Mouse (Mus musculus): ENCODE data around the gene Adrm1. TPM values are rescaled to one million over a fixed set of nuclear protein-coding genes. Genes with fewer than 3 reads are reported as not detected.

Gene Adrm1
- polyA plus RNA-seq, 1 experiment from 2014 or later, result 150 TPM

DNA sequence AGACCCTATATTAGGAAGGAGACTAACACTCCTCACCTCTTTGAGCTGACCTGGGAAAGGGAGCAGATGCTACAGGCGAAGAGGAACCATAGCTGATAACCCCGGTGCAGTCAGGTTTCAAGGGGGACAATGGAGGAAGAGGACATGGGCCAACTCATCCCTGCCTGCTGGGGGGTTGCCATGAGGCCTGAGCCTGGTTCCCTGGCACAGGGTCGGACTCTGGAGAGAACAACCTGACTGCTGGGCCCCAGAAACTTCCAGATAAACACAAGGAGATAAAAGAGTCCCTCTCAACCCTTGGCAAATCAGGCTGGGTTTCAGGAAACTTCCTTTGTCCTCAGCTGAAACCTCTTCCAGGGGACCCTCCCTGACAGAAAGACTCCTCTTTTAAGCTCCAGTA is 47.0 kb downstream of the Adrm1 start:
- ATAC-seq (ENCODE audit: insufficient number of reproducible peaks, low FRiP score), result no peak
- Histone ChIP-seq H3K27me3 (replicated peaks) (no peaks in the 10 kb centered on the region), H3K27ac (ENCODE audit: poor library complexity, severe bottlenecking) (peak overlapping the region; percentile 17; the same call in 1 of the 2 replicates), H3K4me2 (no peak overlapping the region), H3K4me3 (no peak overlapping the region), H3K9ac (peak overlapping the region; percentile 41; the same call in 1 of the 2 replicates), H3K9me3 (replicated peaks) (no peaks in the 10 kb centered on the region), H3K4me1 (replicated peaks) (peaks cover 79% of the 10 kb centered on the region), H3K36me3 (peaks cover 2% of the 10 kb centered on the region; the same call in 1 of the 2 replicates)
- 58% methylated on average over 3 of the region's 3 CpGs for WGBS

- Histone ChIP-seq H3K4me1 (replicated peaks) (peaks cover 79% of the 10 kb centered on the region), H3K4me3 (no peak overlapping the region), H3K27me3 (replicated peaks) (no peaks in the 10 kb centered on the region), H3K9ac (peak overlapping the region; percentile 41; the same call in 1 of the 2 replicates), H3K4me2 (no peak overlapping the region), H3K27ac (ENCODE audit: poor library complexity, severe bottlenecking) (peak overlapping the region; percentile 37), H3K36me3 (peaks cover 2% of the 10 kb centered on the region; the same call in 1 of the 2 replicates), H3K9me3 (replicated peaks) (no peaks in the 10 kb centered on the region)
- ATAC-seq (ENCODE audit: insufficient number of reproducible peaks, low FRiP score), result peak; percentile 38; the same call in 1 of the 2 replicates
- WGBS, result 30% methylated on average over 5 of the region's 5 CpGs
Observed at GRCm38 (mm10) chr2:180218677-180219076, 47.4 kb downstream of the Adrm1 start.

DNA sequence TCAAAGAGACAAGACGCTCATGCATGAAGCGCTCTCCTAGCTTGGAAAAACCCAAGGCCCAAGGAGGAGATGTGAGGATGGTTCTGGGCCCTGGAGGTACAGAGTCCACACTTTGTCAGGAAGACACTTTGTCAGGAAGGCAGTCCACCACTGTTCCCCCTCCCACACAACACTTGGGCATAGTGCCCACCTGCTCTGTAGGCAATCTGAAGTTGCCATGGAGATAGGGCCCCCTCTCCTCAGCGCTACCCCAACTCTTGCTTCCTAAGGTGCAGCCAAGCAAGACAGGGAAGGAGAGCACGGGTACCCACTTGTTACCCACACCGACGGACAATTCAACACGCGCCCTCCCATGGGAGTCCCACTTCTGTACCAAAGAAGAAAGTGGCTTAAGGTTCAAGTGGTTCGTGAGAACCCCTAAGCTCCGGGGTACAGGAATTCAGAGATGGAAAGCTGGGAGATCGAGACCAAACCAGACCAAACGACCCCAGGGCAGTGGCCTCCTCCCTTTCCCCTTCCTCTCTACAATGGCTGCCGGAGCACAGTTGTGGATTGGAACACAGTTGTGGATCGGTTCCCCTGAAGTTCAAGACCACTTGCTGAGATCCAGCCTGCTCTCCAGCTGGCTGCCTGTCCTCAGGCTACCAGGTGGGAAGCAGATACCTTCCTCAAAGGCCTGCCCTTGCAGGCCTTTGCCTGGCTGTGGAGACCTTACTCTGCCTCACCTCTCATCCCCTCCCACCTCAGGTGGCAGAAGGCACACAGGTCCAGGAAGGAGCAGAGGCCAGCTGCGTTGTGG is 48.1 kb downstream of the Adrm1 start:
- peak overlapping the region; percentile 41; the same call in 1 of the 2 replicates for H3K9ac ChIP-seq

DNA sequence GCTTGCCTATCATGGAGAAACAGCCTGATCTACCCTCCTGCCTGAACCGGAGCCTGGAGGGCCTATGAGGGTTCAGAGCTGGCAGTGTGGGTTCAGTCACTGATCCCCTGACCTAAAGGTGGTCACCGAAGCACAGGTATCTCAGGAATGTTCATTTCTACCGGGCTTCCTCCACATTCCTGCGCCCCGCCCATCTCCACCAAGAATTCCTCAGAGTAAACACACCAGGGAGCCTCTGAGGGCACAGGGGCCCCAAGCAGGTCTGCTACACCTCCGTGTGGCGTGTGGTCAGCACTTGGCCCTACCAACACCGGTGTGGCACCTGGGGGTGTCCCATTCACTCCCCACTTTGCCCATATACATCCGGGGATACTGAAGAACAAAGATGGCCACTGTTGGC is 48.9 kb downstream of the Adrm1 start:
- Histone ChIP-seq H3K4me3 (no peak overlapping the region), H3K9ac (no peak overlapping the region), H3K36me3 (peaks cover 2% of the 10 kb centered on the region; the same call in 1 of the 2 replicates), H3K4me1 (replicated peaks) (peaks cover 77% of the 10 kb centered on the region), H3K27ac (ENCODE audit: poor library complexity, severe bottlenecking) (no peak overlapping the region), H3K27me3 (replicated peaks) (no peaks in the 10 kb centered on the region), H3K4me2 (no peak overlapping the region), H3K9me3 (replicated peaks) (no peaks in the 10 kb centered on the region)
- no peak for ATAC-seq (ENCODE audit: insufficient number of reproducible peaks, low FRiP score)
- 64% methylated on average over 9 of the region's 9 CpGs for WGBS

More for the DNA sequence above, 48.1 kb downstream of the Adrm1 start:
- Histone ChIP-seq H3K9me3 (replicated peaks) (no peaks in the 10 kb centered on the region), H3K4me3 (no peak overlapping the region), H3K27ac (ENCODE audit: poor library complexity, severe bottlenecking) (peak overlapping the region; percentile 37), H3K27me3 (replicated peaks) (no peaks in the 10 kb centered on the region), H3K4me2 (no peak overlapping the region), H3K4me1 (replicated peaks) (peaks cover 77% of the 10 kb centered on the region), H3K36me3 (peaks cover 2% of the 10 kb centered on the region; the same call in 1 of the 2 replicates)
- ATAC-seq (ENCODE audit: insufficient number of reproducible peaks, low FRiP score), result no peak
- WGBS, result 80% methylated on average over 15 of the region's 15 CpGs

- WGBS, result 80% methylated on average over 9 of the region's 9 CpGs
- H3K27me3 ChIP-seq (replicated peaks), result 0 out of 2 replicates have a peak, but pooled peaks cover 2% of the 10 kb centered on the region
- H3K9ac ChIP-seq, result no peak overlapping the region
- ATAC-seq (ENCODE audit: insufficient number of reproducible peaks, low FRiP score), result no peak
- peaks cover 76% of the 10 kb centered on the region for H3K4me1 ChIP-seq (replicated peaks)
- H3K9me3 ChIP-seq (replicated peaks), result no peaks in the 10 kb centered on the region
- no peak overlapping the region for H3K4me2 ChIP-seq
- no peak overlapping the region for H3K27ac ChIP-seq (ENCODE audit: poor library complexity, severe bottlenecking)
- no peak overlapping the region for H3K4me3 ChIP-seq
- H3K36me3 ChIP-seq, result peaks cover 2% of the 10 kb centered on the region; the same call in 1 of the 2 replicates
Observed at GRCm38 (mm10) chr2:180221051-180221450, 49.8 kb downstream of the Adrm1 start.

- Histone ChIP-seq H3K27me3 (replicated peaks) (0 out of 2 replicates have a peak, but pooled peaks cover 5% of the 10 kb centered on the region), H3K9me3 (replicated peaks) (no peaks in the 10 kb centered on the region), H3K4me2 (peak overlapping the region; percentile 9), H3K36me3 (peaks cover 2% of the 10 kb centered on the region; the same call in 1 of the 2 replicates), H3K9ac (peak overlapping the region; percentile 3; the same call in 1 of the 2 replicates), H3K27ac (ENCODE audit: poor library complexity, severe bottlenecking) (no peak overlapping the region), H3K4me1 (replicated peaks) (peaks cover 77% of the 10 kb centered on the region), H3K4me3 (no peak overlapping the region)
- WGBS, result 14% methylated on average over 6 of the region's 6 CpGs
- ATAC-seq (ENCODE audit: insufficient number of reproducible peaks, low FRiP score), result 0 out of 2 replicates have a peak, but pooled peaks have one; percentile 8
Observed at GRCm38 (mm10) chr2:180222250-180222649, 51.0 kb downstream of the Adrm1 start.

GRCm38 (mm10) chr2:180224647-180225043 is 53.4 kb downstream of the Adrm1 start:
- peaks cover 72% of the 10 kb centered on the region for H3K4me1 ChIP-seq (replicated peaks)
- no peak for ATAC-seq (ENCODE audit: insufficient number of reproducible peaks, low FRiP score)
- peak overlapping the region; percentile 98 for H3K4me2 ChIP-seq
- peak overlapping the region; percentile 75 for H3K4me3 ChIP-seq
- WGBS, result 4% methylated on average over 13 of the region's 13 CpGs
- H3K27me3 ChIP-seq (replicated peaks), result 0 out of 2 replicates have a peak, but pooled peaks cover 5% of the 10 kb centered on the region
- no peaks in the 10 kb centered on the region for H3K9me3 ChIP-seq (replicated peaks)
- H3K36me3 ChIP-seq, result peaks cover 1% of the 10 kb centered on the region; the same call in 1 of the 2 replicates
- H3K9ac ChIP-seq, result peak overlapping the region; percentile 88
- H3K27ac ChIP-seq (ENCODE audit: poor library complexity, severe bottlenecking), result no peak overlapping the region

DNA sequence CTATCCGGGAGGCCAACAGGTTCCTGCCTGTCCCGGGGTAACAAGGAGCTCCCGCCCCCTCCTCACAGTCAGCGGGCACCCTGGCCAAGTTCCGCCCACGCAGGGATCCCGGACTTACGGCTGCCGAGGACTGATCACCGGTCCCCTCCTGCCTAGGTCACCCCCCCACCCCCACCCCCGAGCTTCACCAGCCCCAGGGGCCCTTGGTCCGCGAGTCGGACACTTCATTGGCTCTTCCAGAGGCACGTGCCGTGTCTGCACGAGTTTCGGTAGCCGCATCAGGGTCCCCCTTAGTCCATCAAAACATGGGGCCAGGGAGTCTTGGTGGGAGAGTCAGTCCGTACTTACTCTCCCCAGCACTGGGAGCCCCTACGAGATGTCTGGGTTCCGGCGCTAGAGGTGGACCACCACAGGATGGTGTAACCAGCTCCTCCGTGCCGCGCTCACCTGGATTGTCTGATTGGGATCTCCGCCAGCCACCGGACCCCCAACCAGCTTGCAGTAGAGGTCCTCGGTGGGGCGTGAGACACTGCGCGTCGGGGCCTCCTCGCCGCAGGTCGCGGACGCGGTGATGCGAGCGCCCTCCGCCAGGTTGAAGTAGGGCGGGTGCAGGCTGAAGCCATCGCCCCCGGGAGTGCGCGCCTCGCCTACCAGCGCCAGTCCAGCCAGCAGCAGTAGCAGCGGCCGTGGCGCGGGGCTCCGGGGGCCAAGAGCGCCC is 53.9 kb downstream of the Adrm1 start:
- Histone ChIP-seq H3K4me3 (peak overlapping the region; percentile 75), H3K36me3 (no peaks in the 10 kb centered on the region), H3K4me2 (peak overlapping the region; percentile 98), H3K4me1 (replicated peaks) (peaks cover 71% of the 10 kb centered on the region), H3K27ac (ENCODE audit: poor library complexity, severe bottlenecking) (0 out of 2 replicates have a peak overlapping the region, but pooled peaks have one; percentile 31), H3K9me3 (replicated peaks) (no peaks in the 10 kb centered on the region), H3K27me3 (replicated peaks) (0 out of 2 replicates have a peak, but pooled peaks cover 5% of the 10 kb centered on the region), H3K9ac (peak overlapping the region; percentile 88)
- ATAC-seq (ENCODE audit: insufficient number of reproducible peaks, low FRiP score), result no peak
- WGBS, result under 1% methylated on average over 55 of the region's 55 CpGs

Small RNA genes within 50 kb of the gene (microRNA-seq; reads per million reads assigned to microRNA genes)
- gene Mir7005, result not detected

Other genes starting within 250 kb of the Adrm1 start
- 2.4 and 2.7 TPM in 2 replicates for gene Taf4, start 194.8 kb upstream of the Adrm1 start, polyA plus RNA-seq (2016; fragmentation: Nextera tagmentation; extraction: Ambion mirVana)
- 4.8 and 6.9 TPM in 2 replicates for gene Lsm14b, start 146.5 kb upstream of the Adrm1 start, polyA plus RNA-seq (2016; fragmentation: Nextera tagmentation; extraction: Ambion mirVana)
- 444 and 452 TPM in 2 replicates for gene Psma7, start 129.1 kb upstream of the Adrm1 start, polyA plus RNA-seq (2016; fragmentation: Nextera tagmentation; extraction: Ambion mirVana)
- gene Ss18l1, start 129.0 kb upstream of the Adrm1 start, polyA plus RNA-seq (2016; fragmentation: Nextera tagmentation; extraction: Ambion mirVana), result 4.2 and 4.3 TPM in 2 replicates
- 23.7 and 24.4 TPM in 2 replicates for gene Mtg2, start 100.9 kb upstream of the Adrm1 start, polyA plus RNA-seq (2016; fragmentation: Nextera tagmentation; extraction: Ambion mirVana)
- not detected in 2 replicates for gene Hrh3, start 67.0 kb upstream of the Adrm1 start, polyA plus RNA-seq (2016; fragmentation: Nextera tagmentation; extraction: Ambion mirVana)
- 37.2 and 37.5 TPM in 2 replicates for gene Osbpl2, start 52.2 kb upstream of the Adrm1 start, polyA plus RNA-seq (2016; fragmentation: Nextera tagmentation; extraction: Ambion mirVana)
- gene Lama5, start 54.4 kb downstream of the Adrm1 start, polyA plus RNA-seq (2016; fragmentation: Nextera tagmentation; extraction: Ambion mirVana), result 31.7 and 38.1 TPM in 2 replicates
- 336 and 349 TPM in 2 replicates for gene Rps21, start 85.9 kb downstream of the Adrm1 start, polyA plus RNA-seq (2016; fragmentation: Nextera tagmentation; extraction: Ambion mirVana)
- 15.8 and 16.2 TPM in 2 replicates for gene Cables2, start 102.0 kb downstream of the Adrm1 start, polyA plus RNA-seq (2016; fragmentation: Nextera tagmentation; extraction: Ambion mirVana)
- gene Rbbp8nl, start 118.4 kb downstream of the Adrm1 start, polyA plus RNA-seq (2016; fragmentation: Nextera tagmentation; extraction: Ambion mirVana), result not detected in 2 replicates
- gene Gata5, start 163.2 kb downstream of the Adrm1 start, polyA plus RNA-seq (2016; fragmentation: Nextera tagmentation; extraction: Ambion mirVana), result 24.7 and 28.4 TPM in 2 replicates